Comparison of ENCODE assay signal across 9 mouse cellular contexts in genomic region chr16:13730285-13731255, GRCm38 (mm10). TPM values are rescaled to one million over a fixed set of nuclear protein-coding genes. Genes with fewer than 3 reads are reported as not detected.
DNase-seq lines count a peak whose midpoint lies in the region; ATAC-seq and TF ChIP-seq lines count a peak whose summit lies in the region.
"Had no signal": no experiment of that assay in that cellular context is flagged by ENCODE, and none has a peak within 500 bp of the region (broad histone marks: within the 10 kb centered on the region; RNA-seq: fewer than 3 reads in every experiment).

Gene Pla2g10 (minus strand): TSS chr16:13730983.

- WGBS in kidney, embryonic 16.5 days = 7% methylated on average over 26 of the region's 26 CpGs
- WGBS in kidney, adult 2 months = 13% methylated on average over 26 of the region's 26 CpGs
- 12% methylated on average over 26 of the region's 26 CpGs for WGBS in embryonic facial prominence, embryonic 12.5 days
- 7% methylated on average over 26 of the region's 26 CpGs for WGBS in limb, embryonic 10.5 days

- peak within 1 kb of the TSS; percentile 54 for H3K4me2 ChIP-seq in kidney, embryonic 16.5 days (replicated peaks; ENCODE audit: low read depth, low read length)
- H3K4me2 ChIP-seq in embryonic facial prominence, embryonic 12.5 days (replicated peaks) = peak within 1 kb of the TSS; percentile 37

- no peak for TF ChIP-seq POLR2A in kidney, adult 2 months (IDR thresholded peaks at IDR 0.05; ENCODE audit: low read depth, low read length)

- peak; percentile 54; the same call in 1 of the 2 replicates for ATAC-seq in kidney, embryonic 16.5 days (ENCODE audit: low FRiP score, low TSS enrichment)
- no peak for ATAC-seq in embryonic facial prominence, embryonic 12.5 days (ENCODE audit: insufficient number of reproducible peaks, insufficient read depth, low FRiP score, low TSS enrichment)

- peak within 1 kb of the TSS; percentile 34 for H3K4me3 ChIP-seq in kidney, embryonic 16.5 days (ENCODE audit: low read length)
- no peak within 1 kb of the TSS for H3K4me3 ChIP-seq in kidney, adult 2 months (ENCODE audit: insufficient read depth, low read depth, low read length)
- peak within 1 kb of the TSS; percentile 17; the same call in 1 of the 2 replicates for H3K4me3 ChIP-seq in embryonic facial prominence, embryonic 12.5 days
- peak within 1 kb of the TSS; percentile 27 for H3K4me3 ChIP-seq in limb, embryonic 10.5 days

- TF ChIP-seq CTCF in kidney, adult 2 months (conservative IDR thresholded peaks at IDR 0.05; ENCODE audit: insufficient read depth, insufficient read length, low read depth, low read length) = no peak

- no peaks in the 10 kb centered on the region for H3K36me3 ChIP-seq in kidney, embryonic 16.5 days (ENCODE audit: insufficient read depth, low read length)
- H3K36me3 ChIP-seq in kidney, adult 2 months (ENCODE audit: control insufficient read depth, insufficient read depth, low read length) = no peaks in the 10 kb centered on the region
- no peaks in the 10 kb centered on the region for H3K36me3 ChIP-seq in embryonic facial prominence, embryonic 12.5 days
- H3K36me3 ChIP-seq in limb, embryonic 10.5 days = no peaks in the 10 kb centered on the region

- H3K9me3 ChIP-seq in kidney, embryonic 16.5 days (ENCODE audit: low read length) = no peaks in the 10 kb centered on the region
- no peaks in the 10 kb centered on the region for H3K9me3 ChIP-seq in embryonic facial prominence, embryonic 12.5 days
- H3K9me3 ChIP-seq in limb, embryonic 10.5 days (replicated peaks) = no peaks in the 10 kb centered on the region

- no peaks in the 10 kb centered on the region for H3K27me3 ChIP-seq in kidney, embryonic 16.5 days (ENCODE audit: insufficient read depth, low read length)
- no peaks in the 10 kb centered on the region for H3K27me3 ChIP-seq in kidney, adult 2 months (replicated peaks; ENCODE audit: control insufficient read depth, insufficient read depth, low read length)
- no peaks in the 10 kb centered on the region for H3K27me3 ChIP-seq in embryonic facial prominence, embryonic 12.5 days
- peaks cover 11% of the 10 kb centered on the region; the same call in 1 of the 2 replicates for H3K27me3 ChIP-seq in limb, embryonic 10.5 days (ENCODE audit: low read depth, poor library complexity, severe bottlenecking)

- H3K27ac ChIP-seq in kidney, embryonic 16.5 days (ENCODE audit: low read length) = no peak within 1 kb of the TSS
- H3K27ac ChIP-seq in kidney, adult 2 months (ENCODE audit: insufficient read depth, low read depth, low read length) = no peak within 1 kb of the TSS
- no peak within 1 kb of the TSS for H3K27ac ChIP-seq in embryonic facial prominence, embryonic 12.5 days
- no peak within 1 kb of the TSS for H3K27ac ChIP-seq in limb, embryonic 10.5 days

- H3K4me1 ChIP-seq in kidney, embryonic 16.5 days (ENCODE audit: insufficient read depth, low read length) = peaks cover 7% of the 10 kb centered on the region; the same call in 1 of the 2 replicates
- no peaks in the 10 kb centered on the region for H3K4me1 ChIP-seq in kidney, adult 2 months (ENCODE audit: control insufficient read depth, insufficient read depth, low read length)
- no peaks in the 10 kb centered on the region for H3K4me1 ChIP-seq in embryonic facial prominence, embryonic 12.5 days
- H3K4me1 ChIP-seq in limb, embryonic 10.5 days = peaks cover 8% of the 10 kb centered on the region

- no peak for DNase-seq in kidney, adult 2 months
- no peak for DNase-seq in limb, embryonic 10.5 days (ENCODE audit: low spot score)
- DNase-seq in retina, embryonic 14.5 days (ENCODE audit: low spot score) = peak; percentile 28
- DNase-seq in left cerebral cortex, adult 9 months (ENCODE audit: low spot score in 2 of 2) = no peak
- no peak for DNase-seq in cerebellum, adult 18-20 months
- DNase-seq in adrenal gland, postnatal 25 days = no peak

- H3K9ac ChIP-seq in kidney, embryonic 16.5 days (replicated peaks; ENCODE audit: low read length) = 0 out of 2 replicates have a peak within 1 kb of the TSS, but pooled peaks have one; percentile 31
- no peak within 1 kb of the TSS for H3K9ac ChIP-seq in embryonic facial prominence, embryonic 12.5 days

RNA-seq across cellular contexts. Expression of gene Pla2g10, which starts in this region (rescaled TPM):
- polyA plus RNA-seq in kidney, embryonic 16.5 days (2015; fragmentation: Nextera tagmentation; extraction: Ambion mirVana) = 0.35 TPM in 1 of 2 replicates, not detected in the other
- polyA plus RNA-seq in kidney, adult 2 months (2012; rRNA removed) = 0.10 and 0.58 TPM in 2 replicates
- polyA plus RNA-seq in embryonic facial prominence, embryonic 12.5 days (2016; fragmentation: Nextera tagmentation; extraction: Ambion mirVana) = not detected in 2 replicates
- polyA plus RNA-seq in limb, embryonic 10.5 days (2016; fragmentation: Nextera tagmentation; extraction: Ambion mirVana) = 0.15 TPM in 1 of 2 replicates, not detected in the other
- total RNA-seq in adrenal gland, postnatal 25 days (2021) = not detected in 2 replicates
- total RNA-seq: liver, adult 2 months had no signal
- polyA plus RNA-seq: liver, adult 2 months had no signal

Comparison
In these comparisons a context has a peak if more than half of its experiments do, and no peak if none do; other contexts are left out.
1. Peak in ATAC-seq, H3K4me3 ChIP-seq, H3K9ac ChIP-seq and H3K4me2 ChIP-seq in kidney, embryonic 16.5 days; RNA of the gene not detected or under 1 TPM.